Mouse (Mus musculus): ENCODE results near the gene Adamts20. TPM values are rescaled to one million over a fixed set of nuclear protein-coding genes. Genes with fewer than 3 reads are reported as not detected.
"Not testable (repeated sequence)": the region's sequence is repeated elsewhere in the genome, so short reads cannot be mapped to it uniquely, and the experiment has no call there.

Gene Adamts20
- polyA plus RNA-seq, 1 experiment from 2014 or later, result 1.6 TPM

GRCm38 (mm10) chr15:94403461-94404070 lies 61.7 kb downstream of the Adamts20 start:
- Histone ChIP-seq H3K4me2 (ENCODE audit: low read depth, low read length) (peak overlapping the region; percentile 98), H3K9ac (ENCODE audit: low read length) (peak overlapping the region; percentile 69), H3K9me3 (ENCODE audit: control insufficient read depth, low read length) (no peaks in the 10 kb centered on the region), H3K4me1 (replicated peaks; ENCODE audit: control insufficient read depth, insufficient read depth, low read length) (peaks cover 7% of the 10 kb centered on the region), H3K36me3 (ENCODE audit: control insufficient read depth, insufficient read depth, low read length) (no peaks in the 10 kb centered on the region), H3K27ac (ENCODE audit: low read length) (no peak overlapping the region), H3K4me3 (ENCODE audit: low read length) (peak overlapping the region; percentile 65), H3K27me3 (ENCODE audit: control insufficient read depth, insufficient read depth, low read depth, low read length) (peaks cover 13% of the 10 kb centered on the region; the same call in 1 of the 2 replicates)
- under 1% methylated on average over 34 of the region's 34 CpGs for whole genome bisulfite sequencing
- peak; percentile 21 for ATAC-seq (ENCODE audit: low read depth)

- H3K4me2 ChIP-seq (ENCODE audit: low read depth, low read length), result peak overlapping the region; percentile 98
- H3K36me3 ChIP-seq (ENCODE audit: control insufficient read depth, insufficient read depth, low read length), result no peaks in the 10 kb centered on the region
- H3K27ac ChIP-seq (ENCODE audit: low read length), result no peak overlapping the region
- peaks cover 7% of the 10 kb centered on the region for H3K4me1 ChIP-seq (replicated peaks; ENCODE audit: control insufficient read depth, insufficient read depth, low read length)
- H3K4me3 ChIP-seq (ENCODE audit: low read length), result peak overlapping the region; percentile 65
- H3K9me3 ChIP-seq (ENCODE audit: control insufficient read depth, low read length), result no peaks in the 10 kb centered on the region
- no peak for ATAC-seq (ENCODE audit: low read depth)
- 5% methylated on average over 15 of the region's 15 CpGs for WGBS
- no peak overlapping the region; the same call in 1 of the 2 replicates for H3K9ac ChIP-seq (ENCODE audit: low read length)
- H3K27me3 ChIP-seq (ENCODE audit: control insufficient read depth, insufficient read depth, low read depth, low read length), result peaks cover 13% of the 10 kb centered on the region; the same call in 1 of the 2 replicates
Measured at GRCm38 (mm10) chr15:94403018-94403417, 62.2 kb downstream of the Adamts20 start.

GRCm38 (mm10) chr15:94392737-94393136 lies 72.5 kb downstream of the Adamts20 start:
- no peaks in the 10 kb centered on the region for H3K27me3 ChIP-seq (ENCODE audit: control insufficient read depth, insufficient read depth, low read depth, low read length)
- no peaks in the 10 kb centered on the region for H3K9me3 ChIP-seq (ENCODE audit: control insufficient read depth, low read length)
- ATAC-seq (ENCODE audit: low read depth), result no peak
- no peaks in the 10 kb centered on the region for H3K4me1 ChIP-seq (replicated peaks; ENCODE audit: control insufficient read depth, insufficient read depth, low read length)
- no peak overlapping the region for H3K9ac ChIP-seq (ENCODE audit: low read length)
- H3K4me3 ChIP-seq (ENCODE audit: low read length), result no peak overlapping the region
- WGBS, result 92% methylated on average over 7 of the region's 7 CpGs
- no peak overlapping the region for H3K27ac ChIP-seq (ENCODE audit: low read length)
- H3K4me2 ChIP-seq (ENCODE audit: low read depth, low read length), result no peak overlapping the region
- no peaks in the 10 kb centered on the region for H3K36me3 ChIP-seq (ENCODE audit: control insufficient read depth, insufficient read depth, low read length)

- H3K27ac ChIP-seq (ENCODE audit: low read length); H3K9me3 ChIP-seq (ENCODE audit: control insufficient read depth, low read length); H3K9ac ChIP-seq (ENCODE audit: low read length); H3K4me2 ChIP-seq (ENCODE audit: low read depth, low read length); H3K36me3 ChIP-seq (ENCODE audit: control insufficient read depth, insufficient read depth, low read length); H3K4me3 ChIP-seq (ENCODE audit: low read length); H3K4me1 ChIP-seq (replicated peaks; ENCODE audit: control insufficient read depth, insufficient read depth, low read length); H3K27me3 ChIP-seq (ENCODE audit: control insufficient read depth, insufficient read depth, low read depth, low read length); ATAC-seq (ENCODE audit: low read depth): not testable (repeated sequence)
- whole genome bisulfite sequencing, result 69% methylated on average over 2 of the region's 2 CpGs
Measured at GRCm38 (mm10) chr15:94390127-94390526, 75.1 kb downstream of the Adamts20 start.

GRCm38 (mm10) chr15:94379425-94379824 lies 85.8 kb downstream of the Adamts20 start:
- Histone ChIP-seq H3K4me2 (ENCODE audit: low read depth, low read length) (no peak overlapping the region), H3K9ac (ENCODE audit: low read length) (no peak overlapping the region), H3K27me3 (ENCODE audit: control insufficient read depth, insufficient read depth, low read depth, low read length) (no peaks in the 10 kb centered on the region), H3K4me3 (ENCODE audit: low read length) (no peak overlapping the region), H3K36me3 (ENCODE audit: control insufficient read depth, insufficient read depth, low read length) (no peaks in the 10 kb centered on the region), H3K9me3 (ENCODE audit: control insufficient read depth, low read length) (no peaks in the 10 kb centered on the region), H3K4me1 (replicated peaks; ENCODE audit: control insufficient read depth, insufficient read depth, low read length) (no peaks in the 10 kb centered on the region), H3K27ac (ENCODE audit: low read length) (no peak overlapping the region)
- no peak for ATAC-seq (ENCODE audit: low read depth)
- WGBS, result 93% methylated on average over 7 of the region's 9 CpGs

GRCm38 (mm10) chr15:94372548-94372947 lies 92.7 kb downstream of the Adamts20 start:
- H3K36me3 ChIP-seq (ENCODE audit: control insufficient read depth, insufficient read depth, low read length), result no peaks in the 10 kb centered on the region
- no peak overlapping the region for H3K27ac ChIP-seq (ENCODE audit: low read length)
- no peaks in the 10 kb centered on the region for H3K4me1 ChIP-seq (replicated peaks; ENCODE audit: control insufficient read depth, insufficient read depth, low read length)
- no peak overlapping the region for H3K9ac ChIP-seq (ENCODE audit: low read length)
- no peaks in the 10 kb centered on the region for H3K27me3 ChIP-seq (ENCODE audit: control insufficient read depth, insufficient read depth, low read depth, low read length)
- no peak overlapping the region for H3K4me2 ChIP-seq (ENCODE audit: low read depth, low read length)
- no peak overlapping the region for H3K4me3 ChIP-seq (ENCODE audit: low read length)
- H3K9me3 ChIP-seq (ENCODE audit: control insufficient read depth, low read length), result no peaks in the 10 kb centered on the region
- ATAC-seq (ENCODE audit: low read depth), result no peak
- WGBS, result 73% methylated on average over 7 of the region's 7 CpGs

GRCm38 (mm10) chr15:94349052-94349451 lies 116.2 kb downstream of the Adamts20 start:
- Histone ChIP-seq H3K4me2 (ENCODE audit: low read depth, low read length) (no peak overlapping the region), H3K4me3 (ENCODE audit: low read length) (no peak overlapping the region), H3K27ac (ENCODE audit: low read length) (no peak overlapping the region), H3K9ac (ENCODE audit: low read length) (no peak overlapping the region), H3K36me3 (ENCODE audit: control insufficient read depth, insufficient read depth, low read length) (peaks cover 2% of the 10 kb centered on the region; the same call in 1 of the 2 replicates), H3K27me3 (ENCODE audit: control insufficient read depth, insufficient read depth, low read depth, low read length) (no peaks in the 10 kb centered on the region), H3K9me3 (ENCODE audit: control insufficient read depth, low read length) (no peaks in the 10 kb centered on the region), H3K4me1 (replicated peaks; ENCODE audit: control insufficient read depth, insufficient read depth, low read length) (no peaks in the 10 kb centered on the region)
- ATAC-seq (ENCODE audit: low read depth), result no peak
- 85% methylated on average over 18 of the region's 18 CpGs for WGBS

- H3K36me3 ChIP-seq (ENCODE audit: control insufficient read depth, insufficient read depth, low read length), result peaks cover 2% of the 10 kb centered on the region; the same call in 1 of the 2 replicates
- H3K4me1 ChIP-seq (replicated peaks; ENCODE audit: control insufficient read depth, insufficient read depth, low read length), result no peaks in the 10 kb centered on the region
- no peak overlapping the region for H3K9ac ChIP-seq (ENCODE audit: low read length)
- H3K4me3 ChIP-seq (ENCODE audit: low read length), result no peak overlapping the region
- ATAC-seq (ENCODE audit: low read depth), result no peak
- H3K27ac ChIP-seq (ENCODE audit: low read length), result no peak overlapping the region
- WGBS, result 88% methylated on average over 5 of the region's 5 CpGs
- no peaks in the 10 kb centered on the region for H3K27me3 ChIP-seq (ENCODE audit: control insufficient read depth, insufficient read depth, low read depth, low read length)
- H3K9me3 ChIP-seq (ENCODE audit: control insufficient read depth, low read length), result no peaks in the 10 kb centered on the region
- no peak overlapping the region for H3K4me2 ChIP-seq (ENCODE audit: low read depth, low read length)
Measured at GRCm38 (mm10) chr15:94344317-94344716, 120.9 kb downstream of the Adamts20 start.

- H3K9me3 ChIP-seq (ENCODE audit: control insufficient read depth, low read length), result no peaks in the 10 kb centered on the region
- H3K27ac ChIP-seq (ENCODE audit: low read length), result no peak overlapping the region
- H3K4me1 ChIP-seq (replicated peaks; ENCODE audit: control insufficient read depth, insufficient read depth, low read length), result no peaks in the 10 kb centered on the region
- no peaks in the 10 kb centered on the region for H3K27me3 ChIP-seq (ENCODE audit: control insufficient read depth, insufficient read depth, low read depth, low read length)
- H3K4me2 ChIP-seq (ENCODE audit: low read depth, low read length), result no peak overlapping the region
- H3K9ac ChIP-seq (ENCODE audit: low read length), result no peak overlapping the region
- no peak overlapping the region for H3K4me3 ChIP-seq (ENCODE audit: low read length)
- peaks cover 2% of the 10 kb centered on the region; the same call in 1 of the 2 replicates for H3K36me3 ChIP-seq (ENCODE audit: control insufficient read depth, insufficient read depth, low read length)
- WGBS, result 50% methylated on average over 10 of the region's 10 CpGs
- no peak for ATAC-seq (ENCODE audit: low read depth)
Measured at GRCm38 (mm10) chr15:94342365-94342764, 122.9 kb downstream of the Adamts20 start.
